Mouse (Mus musculus) thymus, postnatal 10 days (tissue): ENCODE results near the gene Trpm3.

Experiments
- DNase-seq, 2 experiments: peaks; one replicate each; pipeline ENCODE4 v3.0.0; 2021; ENCODE audit warnings: low spot score in 2 of 2

Gene Trpm3

GRCm38 (mm10) chr19:22920949-22921348 lies 782.1 kb downstream of the Trpm3 start:
- no peak for DNase-seq

- no peak for DNase-seq
Observed at GRCm38 (mm10) chr19:22922871-22923670, 784.2 kb downstream of the Trpm3 start.

- no peak for DNase-seq
Observed at GRCm38 (mm10) chr19:22925284-22925683, 786.4 kb downstream of the Trpm3 start.

- DNase-seq = no peak
Observed at GRCm38 (mm10) chr19:22926753-22927152, 787.9 kb downstream of the Trpm3 start.

DNA sequence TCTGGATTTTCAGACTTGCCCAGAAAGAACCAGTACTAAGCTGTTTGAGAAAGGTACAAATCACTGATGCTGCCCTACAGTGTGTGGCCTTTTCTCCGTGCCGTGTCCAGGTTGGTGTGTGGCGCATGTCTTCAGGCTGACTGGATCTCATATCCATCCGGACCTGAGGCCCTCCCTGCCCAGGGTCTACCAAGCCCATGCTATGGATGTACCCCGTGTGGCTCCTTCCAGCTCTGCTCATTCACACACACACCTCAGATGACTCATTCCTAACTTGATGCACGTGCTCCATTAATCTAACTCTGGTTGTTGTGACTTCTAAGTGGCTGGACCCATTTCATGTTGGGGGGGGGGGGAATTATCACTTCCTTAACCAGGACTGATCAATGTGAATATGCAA lies 789.5 kb downstream of the Trpm3 start:
- no peak for DNase-seq

GRCm38 (mm10) chr19:22929768-22930167 lies 790.9 kb downstream of the Trpm3 start:
- no peak for DNase-seq

DNA sequence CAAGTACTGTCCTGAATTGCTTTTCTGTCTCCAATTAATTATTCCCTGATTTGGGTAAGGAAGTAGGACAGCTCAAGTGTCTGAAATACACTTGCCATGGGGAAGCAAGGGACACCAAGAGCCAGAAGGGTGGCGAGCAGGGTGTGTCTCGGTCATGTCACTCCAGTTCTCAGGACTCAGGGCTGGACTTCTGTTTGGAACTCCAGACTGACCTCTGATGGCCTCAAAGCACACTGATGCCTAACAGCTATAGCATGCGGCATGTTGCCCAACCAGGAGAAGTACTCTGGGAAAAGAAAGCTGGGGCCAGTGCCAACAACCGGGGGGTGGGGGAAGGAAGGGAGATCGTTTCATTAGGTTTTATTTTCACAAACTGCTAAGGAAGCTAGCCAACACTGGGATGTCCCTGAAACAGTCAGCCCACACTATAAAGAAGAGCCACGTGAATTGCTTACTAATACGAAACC lies 791.6 kb downstream of the Trpm3 start:
- no peak for DNase-seq

- DNase-seq = no peak
Observed at GRCm38 (mm10) chr19:22931006-22931405, 792.2 kb downstream of the Trpm3 start.

DNA sequence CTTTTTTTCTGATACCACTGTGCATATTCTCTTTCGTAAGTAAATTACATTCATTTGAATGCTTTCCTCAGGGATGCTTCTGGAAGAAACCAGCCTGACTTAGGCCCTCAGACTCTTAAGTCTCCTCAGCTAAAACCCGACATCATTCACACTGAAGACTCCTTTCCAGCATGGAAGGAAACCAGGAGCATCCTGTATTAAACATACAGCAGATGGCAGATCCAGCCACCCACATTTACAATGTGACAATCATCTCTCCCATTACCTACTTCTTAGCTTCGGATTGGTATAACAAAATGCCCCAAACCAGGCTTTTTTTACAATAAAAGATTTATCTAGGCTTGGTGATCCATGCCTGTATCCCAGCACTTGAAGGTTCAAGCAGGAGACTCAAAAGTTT lies 796.2 kb downstream of the Trpm3 start:
- no peak for DNase-seq

- no peak for DNase-seq
Observed at GRCm38 (mm10) chr19:22938848-22939724, 800.2 kb downstream of the Trpm3 start.

GRCm38 (mm10) chr19:22939836-22940235 lies 801.0 kb downstream of the Trpm3 start:
- DNase-seq = no peak

DNA sequence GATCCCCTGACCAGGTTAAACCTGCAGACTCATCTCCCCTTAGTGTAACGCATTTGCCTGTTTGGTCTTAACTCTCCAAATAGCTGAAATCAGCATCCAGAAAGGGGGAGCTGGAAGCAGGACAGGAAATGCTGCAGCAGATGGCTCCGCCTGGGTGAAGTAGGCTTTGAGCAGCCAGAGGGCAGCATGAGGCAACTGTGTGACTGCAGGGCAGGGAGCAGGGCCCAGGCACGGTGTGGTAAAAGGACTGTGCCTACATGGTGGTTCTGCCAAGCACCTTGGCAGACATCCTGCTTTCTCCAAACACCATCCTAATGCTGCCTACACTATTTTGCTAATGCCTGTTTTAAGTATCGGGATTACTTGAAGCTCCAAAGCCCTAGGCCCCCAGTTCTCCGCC lies 801.6 kb downstream of the Trpm3 start:
- DNase-seq = no peak

- DNase-seq = no peak
Observed at GRCm38 (mm10) chr19:22940956-22941355, 802.1 kb downstream of the Trpm3 start.

DNA sequence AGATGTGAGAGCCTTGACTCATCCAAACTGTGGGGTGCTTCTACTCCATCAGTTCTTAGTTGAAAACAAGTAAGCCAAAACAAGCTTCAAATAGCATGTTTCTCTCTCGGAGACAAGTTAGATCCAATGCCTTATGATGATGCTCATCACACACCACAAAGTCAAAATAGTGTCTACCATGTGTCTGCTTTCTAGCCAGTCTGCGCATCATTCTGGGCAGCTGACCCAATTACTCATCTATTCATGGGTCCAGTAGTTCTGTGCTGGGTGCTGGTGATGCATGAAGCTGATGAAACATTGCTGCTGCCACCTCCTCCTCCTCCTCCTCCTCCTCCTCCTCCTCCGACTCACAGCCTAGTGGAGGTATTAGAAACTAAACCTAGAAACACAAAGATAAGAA lies 813.6 kb downstream of the Trpm3 start:
- DNase-seq = no peak

- no peak for DNase-seq
Observed at GRCm38 (mm10) chr19:22953191-22953590, 814.3 kb downstream of the Trpm3 start.

- no peak for DNase-seq
Observed at GRCm38 (mm10) chr19:22958414-22958813, 819.6 kb downstream of the Trpm3 start.

GRCm38 (mm10) chr19:22960450-22961265 lies 821.8 kb downstream of the Trpm3 start:
- DNase-seq = no peak

- DNase-seq = no peak
Observed at GRCm38 (mm10) chr19:22962001-22962708, 823.3 kb downstream of the Trpm3 start.

- DNase-seq = no peak
Observed at GRCm38 (mm10) chr19:22962731-22963130, 823.9 kb downstream of the Trpm3 start.

GRCm38 (mm10) chr19:22963726-22964398 lies 825.0 kb downstream of the Trpm3 start:
- DNase-seq = no peak

DNA sequence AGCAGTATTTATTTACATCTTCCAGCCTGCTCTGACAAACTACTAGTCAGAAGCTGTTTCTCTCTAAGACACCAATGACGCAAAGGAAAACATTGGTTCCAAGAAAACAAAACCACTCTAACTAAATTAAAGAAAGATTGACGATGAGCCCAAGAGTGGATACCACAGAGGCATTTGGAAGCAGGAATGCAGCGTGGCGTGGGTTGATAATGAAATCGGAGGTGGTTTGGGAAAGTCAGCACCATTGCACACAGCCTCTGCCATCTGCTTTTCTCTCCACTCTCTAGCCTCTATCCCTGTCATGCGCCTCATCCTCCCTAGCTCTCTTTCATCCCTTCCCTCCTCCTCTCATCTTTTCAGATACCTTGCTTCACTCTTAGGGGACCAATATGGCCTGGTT lies 826.6 kb downstream of the Trpm3 start:
- DNase-seq = no peak
